Mouse (Mus musculus): Measurements from ENCODE around the gene Nr1i3. TPM values are rescaled to one million over a fixed set of nuclear protein-coding genes. Genes with fewer than 3 reads are reported as not detected.
A peak's percentile ranks its signal among the peaks of the same experiment; 100 is the strongest.

The Nr1i3 gene
- polyA plus RNA-seq, 1 experiment from 2014 or later = 0.89 TPM

GRCm38 (mm10) chr1:171193911-171194830, 19.6 kb upstream of the Nr1i3 start:
- no peak overlapping the region for H3K9ac ChIP-seq (replicated peaks; ENCODE audit: low read length)
- WGBS = 31% methylated on average over 11 of the region's 11 CpGs
- no peaks in the 10 kb centered on the region for H3K36me3 ChIP-seq (ENCODE audit: insufficient read depth, low read length)
- no peak overlapping the region for H3K4me2 ChIP-seq (replicated peaks; ENCODE audit: low read depth, low read length)
- peaks cover 29% of the 10 kb centered on the region for H3K4me1 ChIP-seq (ENCODE audit: insufficient read depth, low read length)
- peaks cover 41% of the 10 kb centered on the region for H3K27me3 ChIP-seq (ENCODE audit: insufficient read depth, low read length)
- no peaks in the 10 kb centered on the region for H3K9me3 ChIP-seq (ENCODE audit: low read length)
- no peak overlapping the region for H3K27ac ChIP-seq (ENCODE audit: low read length)
- no peak overlapping the region for H3K4me3 ChIP-seq (ENCODE audit: low read length)
- no peak for ATAC-seq (ENCODE audit: low FRiP score, low TSS enrichment)

- no peak overlapping the region for H3K9ac ChIP-seq (replicated peaks; ENCODE audit: low read length)
- H3K4me2 ChIP-seq (replicated peaks; ENCODE audit: low read depth, low read length) = peak overlapping the region; percentile 80
- 7% methylated on average over 20 of the region's 20 CpGs for WGBS
- H3K27ac ChIP-seq (ENCODE audit: low read length) = no peak overlapping the region
- H3K27me3 ChIP-seq (ENCODE audit: insufficient read depth, low read length) = peaks cover 41% of the 10 kb centered on the region
- H3K36me3 ChIP-seq (ENCODE audit: insufficient read depth, low read length) = no peaks in the 10 kb centered on the region
- no peaks in the 10 kb centered on the region for H3K9me3 ChIP-seq (ENCODE audit: low read length)
- ATAC-seq (ENCODE audit: low FRiP score, low TSS enrichment) = no peak; the same call in 1 of the 2 replicates
- H3K4me1 ChIP-seq (ENCODE audit: insufficient read depth, low read length) = peaks cover 23% of the 10 kb centered on the region
- H3K4me3 ChIP-seq (ENCODE audit: low read length) = peak overlapping the region; percentile 49
Measured at GRCm38 (mm10) chr1:171195046-171195822, 18.5 kb upstream of the Nr1i3 start.

- H3K4me2 ChIP-seq (replicated peaks; ENCODE audit: low read depth, low read length) = peak within 1 kb of the TSS; percentile 80
- no peak within 1 kb of the TSS for H3K27ac ChIP-seq (ENCODE audit: low read length)
- peak; percentile 86 for ATAC-seq (ENCODE audit: low FRiP score, low TSS enrichment)
- H3K9ac ChIP-seq (replicated peaks; ENCODE audit: low read length) = peak within 1 kb of the TSS; percentile 33; the same call in 1 of the 2 replicates
- peaks cover 41% of the 10 kb centered on the region for H3K27me3 ChIP-seq (ENCODE audit: insufficient read depth, low read length)
- peaks cover 23% of the 10 kb centered on the region for H3K4me1 ChIP-seq (ENCODE audit: insufficient read depth, low read length)
- no peaks in the 10 kb centered on the region for H3K9me3 ChIP-seq (ENCODE audit: low read length)
- WGBS = 0% methylated on average over 33 of the region's 33 CpGs
- no peaks in the 10 kb centered on the region for H3K36me3 ChIP-seq (ENCODE audit: insufficient read depth, low read length)
- H3K4me3 ChIP-seq (ENCODE audit: low read length) = peak within 1 kb of the TSS; percentile 49
Measured at GRCm38 (mm10) chr1:171195887-171196397, 17.8 kb upstream of the Nr1i3 start, which contains the start of gene Pcp4l1. Gene Pcp4l1 (minus strand): TSS chr1:171196268.

- Histone ChIP-seq H3K4me2 (replicated peaks; ENCODE audit: low read depth, low read length) (no peak overlapping the region), H3K4me1 (ENCODE audit: insufficient read depth, low read length) (peaks cover 13% of the 10 kb centered on the region), H3K9ac (replicated peaks; ENCODE audit: low read length) (no peak overlapping the region), H3K27me3 (ENCODE audit: insufficient read depth, low read length) (peaks cover 28% of the 10 kb centered on the region), H3K4me3 (ENCODE audit: low read length) (no peak overlapping the region), H3K36me3 (ENCODE audit: insufficient read depth, low read length) (no peaks in the 10 kb centered on the region), H3K27ac (ENCODE audit: low read length) (no peak overlapping the region), H3K9me3 (ENCODE audit: low read length) (no peaks in the 10 kb centered on the region)
- 53% methylated on average over 1 of the region's 1 CpGs for whole genome bisulfite sequencing
- no peak for ATAC-seq (ENCODE audit: low FRiP score, low TSS enrichment)
Measured at GRCm38 (mm10) chr1:171199532-171199931, 14.2 kb upstream of the Nr1i3 start.

- Histone ChIP-seq H3K9me3 (ENCODE audit: low read length) (no peaks in the 10 kb centered on the region), H3K9ac (replicated peaks; ENCODE audit: low read length) (no peak overlapping the region), H3K4me3 (ENCODE audit: low read length) (no peak overlapping the region), H3K4me2 (replicated peaks; ENCODE audit: low read depth, low read length) (no peak overlapping the region), H3K36me3 (ENCODE audit: insufficient read depth, low read length) (no peaks in the 10 kb centered on the region), H3K27me3 (ENCODE audit: insufficient read depth, low read length) (peaks cover 16% of the 10 kb centered on the region), H3K4me1 (ENCODE audit: insufficient read depth, low read length) (peaks cover 6% of the 10 kb centered on the region), H3K27ac (ENCODE audit: low read length) (no peak overlapping the region)
- no peak for ATAC-seq (ENCODE audit: low FRiP score, low TSS enrichment)
- WGBS = 95% methylated on average over 1 of the region's 1 CpGs
Measured at GRCm38 (mm10) chr1:171200769-171201168, 13.0 kb upstream of the Nr1i3 start.

- Histone ChIP-seq H3K4me3 (ENCODE audit: low read length) (no peak overlapping the region), H3K4me1 (ENCODE audit: insufficient read depth, low read length) (no peaks in the 10 kb centered on the region), H3K9me3 (ENCODE audit: low read length) (no peaks in the 10 kb centered on the region), H3K9ac (replicated peaks; ENCODE audit: low read length) (no peak overlapping the region), H3K36me3 (ENCODE audit: insufficient read depth, low read length) (no peaks in the 10 kb centered on the region), H3K4me2 (replicated peaks; ENCODE audit: low read depth, low read length) (no peak overlapping the region), H3K27me3 (ENCODE audit: insufficient read depth, low read length) (no peaks in the 10 kb centered on the region), H3K27ac (ENCODE audit: low read length) (no peak overlapping the region)
- WGBS = 58% methylated on average over 11 of the region's 11 CpGs
- ATAC-seq (ENCODE audit: low FRiP score, low TSS enrichment) = no peak
Measured at GRCm38 (mm10) chr1:171203471-171204248, 10.1 kb upstream of the Nr1i3 start.

- Histone ChIP-seq H3K9me3 (ENCODE audit: low read length) (no peaks in the 10 kb centered on the region), H3K4me1 (ENCODE audit: insufficient read depth, low read length) (no peaks in the 10 kb centered on the region), H3K36me3 (ENCODE audit: insufficient read depth, low read length) (no peaks in the 10 kb centered on the region), H3K27me3 (ENCODE audit: insufficient read depth, low read length) (no peaks in the 10 kb centered on the region), H3K4me3 (ENCODE audit: low read length) (no peak overlapping the region), H3K9ac (replicated peaks; ENCODE audit: low read length) (no peak overlapping the region), H3K4me2 (replicated peaks; ENCODE audit: low read depth, low read length) (no peak overlapping the region), H3K27ac (ENCODE audit: low read length) (no peak overlapping the region)
- ATAC-seq (ENCODE audit: low FRiP score, low TSS enrichment) = no peak
- WGBS = 55% methylated on average over 7 of the region's 7 CpGs
Measured at GRCm38 (mm10) chr1:171204249-171204644, 9.5 kb upstream of the Nr1i3 start.

- 72% methylated on average over 6 of the region's 6 CpGs for WGBS
- no peak overlapping the region for H3K4me3 ChIP-seq (ENCODE audit: low read length)
Measured at GRCm38 (mm10) chr1:171205704-171206493, 7.9 kb upstream of the Nr1i3 start.

More at GRCm38 (mm10) chr1:171205704-171206493, 7.9 kb upstream of the Nr1i3 start:
- Histone ChIP-seq H3K4me2 (replicated peaks; ENCODE audit: low read depth, low read length) (no peak overlapping the region), H3K4me1 (ENCODE audit: insufficient read depth, low read length) (no peaks in the 10 kb centered on the region), H3K27me3 (ENCODE audit: insufficient read depth, low read length) (no peaks in the 10 kb centered on the region), H3K9ac (replicated peaks; ENCODE audit: low read length) (no peak overlapping the region), H3K36me3 (ENCODE audit: insufficient read depth, low read length) (no peaks in the 10 kb centered on the region), H3K27ac (ENCODE audit: low read length) (no peak overlapping the region), H3K9me3 (ENCODE audit: low read length) (no peaks in the 10 kb centered on the region)
- no peak for ATAC-seq (ENCODE audit: low FRiP score, low TSS enrichment)

Data from kidney, embryonic 16.5 days (tissue).